Mouse (Mus musculus) adrenal gland, adult 18-20 months (tissue): ENCODE data around the gene Cpvl. TPM values are rescaled to one million over a fixed set of nuclear protein-coding genes. Genes with fewer than 3 reads are reported as not detected.

ENCODE experiments used
- DNase-seq, 2 experiments: peaks; one replicate each; pipeline ENCODE4 v3.0.0; 2021 to 2022; ENCODE audit warnings: low spot score in 2 of 2
- total RNA-seq, 2 experiments: library from RNA; stranded (reverse); gene quantifications; 1 replicate in 1 of 2; 2 replicates in 1 of 2; pipeline ENCODE4 v1.2.3; 2021

Gene Cpvl
- total RNA-seq, 2 experiments from 2014 or later, result not detected

DNA sequence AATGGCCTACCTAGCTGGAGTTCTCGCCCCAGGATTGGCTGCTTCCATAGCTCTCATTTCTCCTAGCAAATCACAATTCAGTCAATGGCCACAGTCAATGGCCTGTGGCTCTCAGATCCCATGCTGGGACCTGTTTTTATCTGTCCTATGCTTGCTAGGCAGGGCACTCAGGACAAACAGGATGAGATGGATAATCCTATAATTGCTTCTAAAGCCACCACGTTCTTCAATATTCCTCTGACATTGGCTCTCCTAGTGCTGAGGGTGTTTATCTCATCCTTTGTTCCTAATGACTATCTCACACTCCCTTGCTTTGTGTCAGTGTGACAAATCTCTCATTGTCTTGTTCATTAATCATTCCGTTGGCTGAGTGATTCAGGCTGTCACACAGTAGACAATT is 39.5 kb downstream of the Cpvl start:
- DNase-seq, result no peak

DNA sequence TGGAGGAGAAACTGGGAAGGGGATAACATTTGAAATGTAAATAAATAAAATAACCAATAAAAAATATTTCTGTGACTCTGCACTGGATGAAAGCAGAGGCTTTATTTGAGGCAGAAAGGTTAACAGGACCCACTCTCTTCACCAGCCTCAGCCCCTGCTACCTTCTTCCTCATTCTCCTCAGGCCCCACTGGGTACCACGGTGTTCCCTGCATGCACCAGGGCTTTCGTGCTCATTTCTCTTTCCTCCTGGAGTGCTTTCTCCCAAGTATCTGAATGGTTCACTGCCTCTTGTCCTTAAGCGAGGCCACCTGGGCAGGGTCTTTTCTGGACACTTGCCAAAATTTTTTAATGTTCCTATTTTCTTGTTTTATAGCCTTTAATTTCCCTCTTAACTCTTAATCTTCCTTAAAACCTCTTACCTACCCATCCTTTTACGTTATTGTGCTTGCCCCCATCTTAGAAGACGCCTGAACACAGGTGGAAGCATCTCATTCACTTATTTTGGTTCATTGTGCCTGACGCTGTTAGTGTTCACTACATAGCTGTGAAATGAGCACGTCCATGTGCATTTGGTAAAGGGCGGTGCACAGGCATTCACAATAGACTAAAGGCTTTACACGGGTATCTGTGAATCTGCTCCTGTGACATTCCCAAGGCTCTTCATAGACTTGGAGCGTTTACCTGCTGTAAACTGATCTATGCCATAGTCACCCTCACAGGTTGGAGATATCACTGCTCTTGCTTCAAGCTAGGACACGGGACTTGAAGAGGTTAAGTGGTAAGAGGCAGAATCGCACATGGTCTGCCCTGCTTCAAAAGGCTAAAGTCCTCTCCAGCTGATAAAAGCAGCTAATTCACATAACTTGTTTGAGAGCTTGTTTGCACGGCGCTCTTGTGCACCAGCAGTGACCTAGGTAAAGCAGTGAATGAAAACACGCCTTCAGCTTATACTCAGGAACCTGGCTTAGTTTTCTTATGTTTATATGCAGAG is 41.0 kb downstream of the Cpvl start:
- DNase-seq, result no peak

DNA sequence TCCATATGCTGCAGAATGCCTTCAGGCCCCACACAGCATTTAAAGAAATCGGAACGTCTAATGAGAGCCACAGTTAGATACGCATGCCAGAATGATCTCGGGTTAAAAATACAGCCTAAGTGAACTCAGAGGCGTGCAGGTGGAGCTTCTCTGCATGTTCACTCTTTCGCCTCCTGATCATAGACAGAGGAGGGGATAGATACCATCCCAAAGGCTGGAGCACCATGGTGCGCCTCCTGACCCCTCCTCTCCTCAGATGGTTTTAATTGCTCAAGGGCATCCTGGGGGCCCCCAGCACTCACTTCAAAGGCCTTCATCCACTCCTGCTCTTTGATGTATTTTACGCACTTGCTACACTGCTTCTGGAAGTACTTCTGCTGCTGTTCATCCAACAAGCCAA is 46.9 kb downstream of the Cpvl start:
- DNase-seq, result no peak

DNA sequence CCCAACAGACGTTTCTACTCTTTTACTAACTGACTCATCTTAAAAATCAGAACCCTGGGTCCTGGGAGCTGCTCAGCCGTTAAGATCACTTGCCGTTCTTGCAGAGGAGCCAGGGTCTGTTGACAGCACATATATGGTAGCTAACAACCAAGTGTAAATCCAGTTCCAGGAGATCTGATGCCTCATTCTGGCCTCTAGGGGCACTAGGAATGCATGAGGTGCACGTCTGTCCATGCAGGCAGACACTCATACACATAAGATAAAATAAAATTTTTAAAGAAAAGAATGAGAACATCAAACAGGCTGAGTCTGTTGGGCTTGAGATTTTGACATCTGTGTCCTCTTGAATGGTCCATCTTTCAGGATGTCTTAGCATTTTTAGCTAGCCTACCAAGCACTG is 48.6 kb downstream of the Cpvl start:
- no peak for DNase-seq

DNA sequence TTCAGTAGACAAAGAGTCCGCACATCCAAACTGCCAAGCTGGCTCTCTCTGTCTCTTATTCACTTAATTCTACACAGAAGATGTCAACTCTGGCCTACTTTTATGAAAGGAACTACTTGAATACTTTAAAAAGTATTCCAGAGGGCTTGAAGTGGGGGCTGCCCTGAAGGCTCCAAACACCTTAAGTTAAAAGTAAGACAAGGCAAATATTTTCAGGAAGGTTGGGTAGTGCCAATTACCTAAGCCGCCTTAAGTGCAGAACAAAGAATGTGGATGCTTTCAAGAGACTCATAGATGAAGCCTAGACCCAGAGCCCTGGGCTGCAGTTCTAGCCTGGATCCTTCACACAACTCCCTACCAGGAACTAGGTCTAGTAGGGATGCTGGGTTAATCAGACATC is 52.3 kb downstream of the Cpvl start:
- DNase-seq, result no peak

DNA sequence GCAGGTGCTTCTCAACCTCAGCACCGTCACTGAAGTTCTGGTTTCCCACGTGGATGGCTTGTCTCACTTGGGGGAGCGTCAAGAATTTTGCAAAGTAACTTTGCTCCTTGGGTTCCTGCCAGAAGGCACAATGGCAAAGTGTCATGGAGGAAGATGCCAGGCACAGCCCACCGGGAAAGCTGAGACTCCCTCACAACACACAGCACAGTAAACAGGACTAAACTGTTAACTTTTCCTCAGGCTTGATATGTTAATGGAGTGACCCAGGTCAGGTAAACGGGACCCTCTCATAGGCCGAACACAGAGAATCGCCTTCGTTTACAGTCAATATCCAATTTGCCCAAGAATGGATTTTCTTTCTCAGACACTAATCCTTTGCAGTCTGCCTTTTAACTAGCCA is 53.3 kb downstream of the Cpvl start:
- DNase-seq, result no peak

DNA sequence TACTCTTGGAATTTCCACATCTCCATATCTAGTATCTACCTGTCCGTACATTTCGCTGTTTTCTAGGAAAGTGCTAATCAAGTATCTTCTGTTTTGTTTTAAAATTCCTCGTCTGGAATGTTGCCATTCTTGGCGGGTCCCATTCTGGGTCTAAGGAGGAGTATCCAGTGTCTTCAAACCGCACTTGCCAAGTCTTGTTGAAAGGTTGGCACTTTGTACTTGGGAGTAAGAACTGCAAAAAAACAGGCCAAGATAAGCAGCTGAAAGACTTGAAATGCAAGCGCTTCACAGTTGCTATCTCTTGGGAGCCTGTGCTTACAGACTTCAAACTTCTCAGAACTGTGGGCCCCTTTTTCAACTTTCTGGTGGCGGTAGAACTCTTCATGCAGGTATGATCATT is 58.4 kb downstream of the Cpvl start:
- no peak for DNase-seq

DNA sequence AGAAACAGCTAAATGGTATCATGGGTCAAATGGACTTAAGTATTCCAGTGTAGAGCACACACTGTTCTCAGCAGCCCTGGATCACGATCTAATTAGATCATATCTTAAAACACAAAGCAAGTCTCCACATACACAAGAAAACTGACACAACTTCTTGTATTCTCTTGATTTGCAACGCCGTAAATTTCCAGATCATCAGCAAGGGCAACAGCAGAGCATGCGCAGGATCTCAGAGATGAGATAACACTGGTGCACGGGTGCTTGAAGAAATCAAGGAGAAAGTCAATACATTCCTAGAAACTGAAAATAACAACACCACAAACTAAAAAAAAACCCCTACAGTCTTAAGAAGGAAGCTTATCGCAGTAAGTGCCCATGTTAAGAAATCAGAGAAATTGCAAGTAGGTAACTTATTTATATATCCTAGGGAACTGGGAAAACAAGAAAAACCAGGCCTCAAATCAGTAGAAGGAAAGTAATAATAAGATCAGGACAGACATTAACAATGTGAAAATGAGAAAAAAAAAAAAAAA is 61.4 kb downstream of the Cpvl start:
- DNase-seq, result no peak

DNA sequence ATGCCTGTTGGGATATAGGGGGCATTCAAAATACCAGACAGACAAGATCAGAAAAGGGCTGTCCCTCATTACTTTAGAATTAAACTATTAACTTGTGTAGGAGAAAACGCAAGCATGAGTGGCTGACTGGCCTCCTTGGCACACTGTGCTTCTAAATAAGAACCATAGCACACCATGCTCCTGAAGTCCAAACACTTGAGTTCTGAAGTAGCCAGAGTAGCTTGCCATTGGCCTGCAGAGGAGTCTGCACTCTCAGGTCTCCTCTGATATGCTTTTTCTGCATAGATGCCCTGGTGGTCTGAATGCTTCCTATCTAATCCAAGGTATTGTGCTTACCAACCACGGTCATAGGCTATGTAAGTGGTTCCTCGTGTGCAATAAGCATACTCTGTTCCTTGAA is 63.1 kb downstream of the Cpvl start:
- DNase-seq, result no peak

DNA sequence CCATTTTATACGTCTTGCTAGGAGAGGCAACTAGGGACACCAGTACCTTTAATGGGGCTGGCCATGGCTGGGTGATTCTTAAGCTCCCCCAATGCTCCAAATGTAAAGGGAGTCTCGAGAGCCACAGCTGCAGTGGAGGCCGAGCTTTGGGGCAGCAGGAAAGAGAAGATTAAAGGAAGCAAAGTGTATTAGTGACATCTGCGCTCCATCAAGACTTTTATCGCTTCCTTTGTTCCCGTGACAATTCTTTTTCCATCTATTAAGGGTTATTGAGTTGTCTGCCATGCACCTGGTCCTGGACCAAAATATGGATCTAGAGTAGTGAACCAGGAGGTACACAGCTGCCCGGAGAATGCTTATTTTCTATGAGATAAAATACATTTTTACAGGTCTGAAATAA is 65.3 kb downstream of the Cpvl start:
- no peak for DNase-seq

DNA sequence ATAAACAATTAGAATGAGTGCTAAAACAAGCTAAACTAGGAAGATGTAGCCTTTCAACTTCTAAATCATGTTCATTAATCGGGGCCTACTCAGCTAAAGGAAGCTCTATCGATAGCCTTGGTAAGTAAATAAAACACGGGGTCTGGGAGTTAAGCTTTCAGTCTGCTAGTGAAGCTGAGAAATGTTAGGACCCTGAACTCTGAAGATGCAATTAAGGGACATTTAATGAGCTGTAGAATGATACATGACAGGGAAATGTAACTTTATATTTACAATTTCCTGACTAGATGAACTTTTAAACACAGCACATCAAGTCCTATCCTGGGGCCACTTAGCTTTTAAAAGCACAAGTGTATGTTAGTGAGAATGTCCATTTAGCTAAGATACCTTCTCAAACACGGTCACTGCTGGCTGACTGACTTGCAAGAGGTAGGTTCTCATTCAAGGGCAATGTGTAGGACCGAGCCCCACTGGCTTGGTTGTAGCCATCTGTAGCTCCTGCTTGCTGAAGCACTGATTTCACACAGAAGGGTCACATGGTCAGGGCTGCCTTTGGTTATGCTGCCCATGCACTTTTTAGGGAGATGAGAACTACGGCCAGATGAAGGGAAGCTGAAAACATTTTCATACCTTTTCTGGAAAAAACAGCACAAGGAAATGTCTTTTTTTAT is 66.2 kb downstream of the Cpvl start:
- DNase-seq, result no peak

DNA sequence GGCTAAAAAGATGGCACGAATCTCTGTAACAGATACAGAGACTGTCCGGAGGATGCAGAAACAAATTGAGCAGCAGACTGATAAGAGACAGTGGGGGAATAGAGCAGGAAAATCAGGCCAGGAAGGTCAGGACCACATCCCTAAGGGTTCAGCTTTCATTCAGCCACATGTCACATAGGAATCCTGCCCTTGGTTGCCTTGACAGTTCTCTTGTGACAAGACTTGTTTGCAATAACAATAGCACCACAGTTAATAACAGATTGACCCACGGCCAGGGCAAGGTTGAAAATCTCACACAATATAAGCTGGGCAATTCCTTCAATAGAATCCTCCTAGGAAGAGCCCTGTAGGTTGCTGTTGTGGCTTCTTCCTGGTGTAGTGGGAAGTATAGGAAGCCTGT is 68.5 kb downstream of the Cpvl start:
- DNase-seq, result no peak

DNA sequence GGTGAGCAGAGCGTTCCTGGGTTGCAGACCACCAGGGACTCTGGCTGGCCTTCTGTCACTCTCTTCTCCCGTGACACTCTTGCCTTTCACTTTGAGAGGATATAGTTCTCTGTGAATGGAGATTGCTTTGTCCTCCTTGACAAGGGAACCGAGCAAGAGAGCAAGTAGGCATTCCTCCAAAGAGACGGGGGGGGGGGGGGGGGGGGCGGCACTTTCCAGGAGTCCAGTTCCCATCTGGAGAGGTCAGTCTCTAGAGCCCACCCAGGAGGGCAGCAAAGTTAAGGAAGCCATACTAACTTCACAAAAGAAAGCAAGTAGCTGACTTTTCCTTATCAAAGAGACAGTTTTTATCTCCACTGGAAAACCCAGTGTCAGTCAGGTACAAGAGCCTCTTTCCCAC is 69.0 kb downstream of the Cpvl start:
- DNase-seq, result no peak

DNA sequence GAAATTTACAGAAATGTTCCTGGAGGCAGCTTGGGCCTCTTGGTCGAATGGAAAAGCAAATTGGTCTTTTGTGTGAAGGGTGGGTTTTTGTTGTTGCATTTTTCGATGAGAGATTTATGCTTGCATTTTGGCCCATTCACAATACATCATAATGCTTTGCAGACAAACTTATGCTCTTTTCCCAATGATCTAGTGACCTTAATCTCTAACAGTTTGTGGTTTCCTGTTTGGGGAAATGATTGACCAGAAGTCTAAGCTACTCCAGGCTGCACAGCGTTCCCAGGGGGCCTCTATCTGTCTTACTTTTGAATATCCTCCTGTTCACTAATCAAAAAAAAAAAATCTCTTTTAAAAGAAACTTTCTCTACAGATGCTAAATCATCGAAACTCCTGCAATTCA is 71.6 kb downstream of the Cpvl start:
- no peak for DNase-seq

DNA sequence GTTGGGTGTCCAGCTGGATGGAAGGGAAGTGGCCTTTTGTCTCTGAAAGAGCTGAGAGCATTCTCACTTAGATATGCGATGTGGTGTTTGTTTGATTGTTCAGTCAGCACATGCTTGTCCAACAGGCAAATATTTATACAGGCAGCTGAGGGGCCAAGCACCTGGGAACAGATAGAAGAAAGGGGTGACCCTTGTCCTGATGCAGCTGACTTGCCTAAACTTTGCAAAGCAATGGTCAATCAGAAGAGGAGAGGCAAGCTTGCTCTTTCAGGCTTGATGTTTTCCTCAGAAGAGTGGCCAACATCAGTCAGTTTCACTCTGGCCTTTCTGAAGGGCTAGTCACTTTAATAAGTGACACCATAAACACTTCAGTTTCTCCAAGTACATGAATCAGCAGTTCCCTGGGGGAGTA is 72.4 kb downstream of the Cpvl start:
- DNase-seq, result no peak

DNA sequence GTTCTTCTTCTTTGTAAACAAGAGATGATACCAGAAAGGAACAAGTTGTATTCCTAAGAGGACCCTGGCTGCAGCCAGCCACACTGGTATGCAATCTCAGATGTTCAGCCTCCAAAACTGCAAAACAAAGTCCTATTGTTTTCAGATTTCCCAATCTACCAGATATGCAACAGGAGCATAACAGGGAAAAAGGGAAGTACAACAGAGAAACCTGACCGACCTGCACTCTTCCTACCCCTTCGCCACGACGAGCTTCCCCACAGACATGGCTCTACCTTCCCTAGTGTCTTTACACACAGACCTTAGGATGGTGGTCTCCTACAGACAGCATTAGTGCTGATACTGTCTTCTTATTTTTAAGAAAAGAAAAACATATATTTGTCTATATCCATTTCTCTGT is 72.9 kb downstream of the Cpvl start:
- no peak for DNase-seq

DNA sequence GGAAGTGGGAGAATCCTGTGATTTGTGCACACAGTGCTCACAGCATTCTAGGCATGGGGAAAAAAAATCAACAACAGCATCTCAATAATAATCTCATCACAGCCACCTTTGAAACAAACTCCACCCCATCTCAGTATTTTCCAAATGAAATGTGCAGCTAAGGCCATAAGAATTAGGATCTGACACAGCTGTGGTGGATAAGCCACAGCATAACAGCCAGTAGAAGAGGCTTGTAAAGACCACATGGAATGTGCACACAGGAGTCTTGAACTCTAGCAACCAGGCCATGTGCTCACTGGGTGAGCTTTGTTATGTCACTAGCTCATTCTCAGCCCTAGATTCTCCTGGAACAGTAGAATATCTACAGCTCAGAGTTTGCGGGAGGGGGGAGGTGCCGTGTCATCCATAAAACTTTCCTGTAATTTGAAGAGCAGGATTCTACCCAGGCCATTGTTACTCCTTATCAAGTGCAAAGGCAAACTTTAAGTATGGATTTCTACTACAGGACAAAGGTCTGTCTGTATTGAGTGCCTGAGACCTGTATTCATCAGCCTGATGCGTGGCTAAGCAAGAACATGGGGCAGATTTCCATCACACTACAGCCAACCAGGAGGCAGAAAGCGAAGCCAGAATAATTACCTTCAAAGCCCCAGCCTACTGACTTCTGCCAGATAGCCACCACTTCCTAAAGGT is 73.6 kb downstream of the Cpvl start:
- DNase-seq, result no peak

DNA sequence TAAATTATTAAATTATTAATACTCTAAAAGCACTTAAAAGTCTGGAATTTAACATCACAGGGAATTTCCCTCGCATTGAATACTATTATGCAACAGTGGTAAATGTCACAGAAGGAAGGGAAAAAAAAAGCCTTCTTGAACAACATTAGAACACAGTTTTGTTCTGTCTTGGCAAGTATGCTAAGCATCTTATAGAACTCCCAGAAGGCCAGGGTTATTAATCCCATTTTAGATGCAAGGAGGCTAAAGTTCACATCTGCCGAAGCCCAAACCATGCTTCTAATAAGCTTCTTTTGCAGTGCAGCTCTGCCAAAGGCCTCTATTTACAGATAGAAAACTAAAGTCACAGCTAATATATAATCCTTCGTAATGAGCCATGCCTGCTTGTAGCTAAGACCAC is 74.3 kb downstream of the Cpvl start:
- DNase-seq, result no peak

DNA sequence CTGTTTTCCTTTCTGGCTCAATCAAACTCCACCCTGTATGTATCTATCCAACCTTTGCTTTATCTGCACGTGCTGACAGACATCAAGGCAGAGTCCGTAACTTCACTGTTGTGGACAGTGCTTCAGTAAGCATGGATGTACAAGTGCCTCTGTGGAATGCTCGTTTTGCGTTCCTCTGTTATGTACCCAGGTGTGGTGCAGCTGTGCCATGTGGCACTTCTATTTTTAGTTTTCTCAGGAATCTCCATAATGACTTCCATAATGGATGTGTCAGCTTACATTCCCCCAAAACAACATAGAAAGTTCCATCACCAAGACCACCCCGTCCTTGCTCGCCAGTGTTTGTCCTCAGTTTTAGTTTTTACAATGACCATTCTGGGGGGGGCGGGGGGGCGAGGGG is 76.7 kb downstream of the Cpvl start:
- no peak for DNase-seq

DNA sequence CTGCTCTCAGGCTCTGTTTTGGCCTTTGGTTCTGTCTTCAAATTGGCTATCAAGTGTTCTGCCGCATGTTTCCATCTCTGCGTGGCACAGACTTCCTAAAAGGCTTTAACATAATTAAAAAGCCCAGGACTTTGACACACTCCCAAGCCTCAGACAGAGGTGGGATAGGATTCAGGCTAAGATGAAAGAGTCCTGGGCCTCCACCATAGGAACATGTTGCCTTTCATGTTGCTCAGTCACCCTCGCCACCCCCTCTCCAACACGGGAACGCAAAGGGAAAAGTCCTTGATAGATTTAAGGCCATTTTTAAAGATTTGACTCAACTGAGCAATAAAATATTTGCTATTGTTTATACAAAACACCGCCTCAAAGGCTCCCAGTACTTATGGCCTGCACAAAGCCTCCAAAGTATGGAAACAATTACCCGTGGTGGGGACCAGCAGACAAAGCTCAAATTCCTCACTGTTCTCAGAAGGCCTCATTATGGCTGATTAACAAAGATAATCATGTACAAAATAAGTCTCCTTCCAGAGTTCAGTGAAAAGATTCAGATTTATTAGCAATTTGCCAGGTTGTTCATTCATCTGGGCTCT is 80.5 kb downstream of the Cpvl start:
- no peak for DNase-seq

DNA sequence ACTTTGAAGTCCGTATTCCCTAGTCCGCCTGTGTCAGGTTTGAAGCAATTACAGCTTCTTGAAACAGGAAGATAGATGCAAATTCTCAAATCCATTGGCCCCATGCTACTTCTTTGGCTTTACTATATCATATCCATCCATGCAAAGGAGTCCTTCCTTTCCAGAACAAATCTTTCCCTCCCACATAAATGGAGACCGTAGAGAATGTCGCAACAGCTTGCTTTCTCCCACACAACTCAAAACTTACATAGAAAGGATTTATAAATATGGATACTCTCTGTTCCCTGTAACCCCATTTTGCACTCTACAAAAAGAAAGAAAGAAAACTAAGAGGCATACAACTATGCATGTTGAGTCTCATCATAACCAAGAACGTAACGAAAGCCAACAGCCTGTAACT is 81.3 kb downstream of the Cpvl start:
- no peak for DNase-seq
